Mouse (Mus musculus) kidney, embryonic 15.5 days (tissue): Measurements from ENCODE around the gene Fhit. TPM values are rescaled to one million over a fixed set of nuclear protein-coding genes. Genes with fewer than 3 reads are reported as not detected.

Experiments used
- ATAC-seq: fragments of 200-750 bp; cut with Nextera tagmentation; replicated peaks from 2 replicates; pipeline ENCODE4 v1.8.0; 2017; ENCODE audit warnings: moderate TSS enrichment; ENCODE audit not compliant: low FRiP score
- H3K27ac ChIP-seq: fragments of 300-500 bp; sonication (generic); 2 replicates; pipeline ENCODE4 v1.5.1; 2015; ENCODE audit warnings: mild to moderate bottlenecking, inconsistent platforms
- H3K27me3 ChIP-seq: fragments of 300-500 bp; sonication (generic); 2 replicates; pipeline ENCODE4 v1.6.1; 2015; ENCODE audit warnings: inconsistent platforms
- H3K36me3 ChIP-seq: fragments of 300-500 bp; sonication (generic); 2 replicates; pipeline ENCODE4 v1.6.1; 2015; ENCODE audit warnings: inconsistent platforms
- H3K4me1 ChIP-seq: fragments of 300-500 bp; sonication (generic); 2 replicates; pipeline ENCODE4 v1.6.1; 2015; ENCODE audit warnings: inconsistent platforms
- H3K4me2 ChIP-seq: fragments of 300-500 bp; sonication (generic); 2 replicates; pipeline ENCODE4 v1.6.1; 2015; ENCODE audit warnings: moderate library complexity, mild to moderate bottlenecking, inconsistent platforms
- H3K4me3 ChIP-seq: fragments of 300-500 bp; sonication (generic); replicated peaks from 2 replicates; pipeline ENCODE4 v1.5.1; 2015; ENCODE audit warnings: mild to moderate bottlenecking, inconsistent platforms
- H3K9ac ChIP-seq: fragments of 300-500 bp; sonication (generic); 2 replicates; pipeline ENCODE4 v1.6.1; 2015; ENCODE audit warnings: mild to moderate bottlenecking, inconsistent platforms
- H3K9me3 ChIP-seq: fragments of 300-500 bp; sonication (generic); replicated peaks from 2 replicates; pipeline ENCODE4 v1.6.1; 2016; ENCODE audit warnings: inconsistent platforms
- WGBS: fragments of 180-500 bp; shearing (Covaris S2); methylation state at CpG from one replicate; pipeline ENCODE4 v1.1.7; 2015; ENCODE audit warnings: mixed read lengths; 5-methylcytosine and 5-hydroxymethylcytosine counted together
- polyA plus RNA-seq: library from polyadenylated mRNA; unstranded; fragments of >200 nt; fragmentation: Nextera tagmentation; extraction: Ambion mirVana; gene quantifications from 2 replicates; pipeline ENCODE4 v1.2.1, GENCODE M21; 2015

Gene Fhit
- polyA plus RNA-seq, 1 experiment from 2014 or later = 5.1 TPM

DNA sequence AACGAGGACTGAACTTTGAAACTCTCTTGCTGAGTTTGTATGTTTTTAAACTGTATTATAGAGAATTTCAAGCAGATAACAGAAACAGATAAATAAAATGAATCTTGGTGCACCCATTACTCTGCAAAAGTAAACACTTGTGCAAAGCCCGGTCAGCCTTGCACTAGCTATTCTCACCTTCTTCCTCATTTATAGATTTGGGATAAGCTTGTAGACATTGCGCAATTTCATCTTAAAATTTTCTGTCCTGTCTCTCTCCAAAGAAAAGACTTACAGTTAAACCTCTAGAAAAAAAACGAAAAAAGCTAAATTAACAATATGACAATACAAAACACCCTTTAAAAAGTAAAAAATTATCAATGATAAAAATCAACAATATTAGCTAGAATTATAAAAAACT lies 795.0 kb downstream of the Fhit start:
- no peaks in the 10 kb centered on the region for H3K4me1 ChIP-seq
- ATAC-seq = no peak

DNA sequence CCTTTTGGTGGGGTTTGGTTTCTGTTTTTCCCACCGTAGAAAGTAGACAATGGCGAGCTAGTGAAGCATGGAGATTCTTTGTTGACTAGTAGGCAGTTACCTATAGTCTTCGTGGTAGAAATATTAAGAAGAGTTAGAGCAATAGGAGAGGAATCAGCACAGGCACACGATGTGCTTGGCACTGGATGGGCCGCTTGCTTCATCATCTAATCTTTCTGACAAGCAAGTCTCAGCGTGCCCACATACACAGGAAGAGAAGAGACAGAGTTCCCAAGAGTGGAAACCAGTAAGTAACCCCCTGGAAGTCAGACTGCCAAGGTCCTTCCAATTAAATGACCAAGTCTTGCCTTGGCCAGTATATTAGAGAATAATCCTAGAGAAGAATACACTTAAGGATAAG lies 797.6 kb downstream of the Fhit start:
- Histone ChIP-seq H3K27me3 (no peaks in the 10 kb centered on the region), H3K9ac (no peak overlapping the region), H3K4me2 (no peak overlapping the region), H3K9me3 (no peaks in the 10 kb centered on the region), H3K4me3 (no peak overlapping the region), H3K27ac (no peak overlapping the region), H3K4me1 (no peaks in the 10 kb centered on the region), H3K36me3 (no peaks in the 10 kb centered on the region)
- ATAC-seq = no peak
- 76% methylated on average over 6 of the region's 6 CpGs for whole genome bisulfite sequencing

More for the DNA sequence above, 795.0 kb downstream of the Fhit start:
- H3K9ac ChIP-seq = no peak overlapping the region
- H3K9me3 ChIP-seq = no peaks in the 10 kb centered on the region
- WGBS = 92% methylated on average over 4 of the region's 4 CpGs
- no peak overlapping the region for H3K27ac ChIP-seq
- no peak overlapping the region for H3K4me2 ChIP-seq
- no peaks in the 10 kb centered on the region for H3K27me3 ChIP-seq
- no peaks in the 10 kb centered on the region for H3K36me3 ChIP-seq
- H3K4me3 ChIP-seq = no peak overlapping the region

DNA sequence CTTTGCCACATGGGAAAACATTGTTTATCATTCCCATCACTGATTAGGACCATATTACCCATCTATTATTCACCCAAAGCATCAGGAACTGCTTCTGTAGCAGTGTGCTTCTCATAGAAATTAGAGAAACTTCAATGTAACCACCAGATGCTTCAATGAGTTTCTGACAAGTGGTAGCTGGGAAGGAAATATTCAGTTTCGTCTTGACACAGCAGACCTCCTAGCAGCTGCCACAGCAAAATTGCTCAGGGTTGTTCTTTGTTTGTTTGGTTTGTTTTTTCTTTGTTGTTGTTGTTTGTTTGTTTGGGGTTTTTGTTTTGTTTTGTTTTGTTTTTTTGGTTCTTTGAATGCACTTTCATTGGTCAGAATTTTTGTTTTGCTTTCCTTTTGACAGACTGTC lies 798.5 kb downstream of the Fhit start:
- Histone ChIP-seq H3K36me3 (no peaks in the 10 kb centered on the region), H3K4me3 (no peak overlapping the region), H3K9ac (no peak overlapping the region), H3K27ac (no peak overlapping the region), H3K4me1 (no peaks in the 10 kb centered on the region), H3K4me2 (no peak overlapping the region), H3K9me3 (no peaks in the 10 kb centered on the region), H3K27me3 (no peaks in the 10 kb centered on the region)
- 76% methylated on average over 1 of the region's 1 CpGs for WGBS
- ATAC-seq = no peak

DNA sequence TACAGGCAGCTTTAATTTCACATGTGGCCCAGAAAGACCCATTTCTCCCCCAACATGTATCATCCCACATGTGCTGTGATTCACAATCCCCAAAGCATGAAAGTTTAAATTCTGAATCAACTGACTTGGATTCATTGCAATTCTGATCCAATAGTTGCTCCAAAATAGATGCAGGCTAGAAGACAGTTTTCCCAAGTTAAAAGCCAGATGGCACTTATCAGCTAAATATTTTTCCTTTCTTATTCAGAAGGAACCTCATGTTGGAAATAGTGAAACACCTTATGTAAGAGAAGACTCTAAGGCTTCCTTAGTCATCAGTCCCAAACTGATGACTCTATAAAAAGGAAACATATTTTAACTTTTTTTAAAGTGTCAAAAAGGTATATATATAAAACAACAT lies 815.9 kb downstream of the Fhit start:
- H3K36me3 ChIP-seq = no peaks in the 10 kb centered on the region
- H3K27ac ChIP-seq = no peak overlapping the region
- H3K4me1 ChIP-seq = no peaks in the 10 kb centered on the region
- no peaks in the 10 kb centered on the region for H3K27me3 ChIP-seq
- H3K9ac ChIP-seq = no peak overlapping the region
- ATAC-seq = no peak
- no peaks in the 10 kb centered on the region for H3K9me3 ChIP-seq
- no peak overlapping the region for H3K4me2 ChIP-seq
- no peak overlapping the region for H3K4me3 ChIP-seq

DNA sequence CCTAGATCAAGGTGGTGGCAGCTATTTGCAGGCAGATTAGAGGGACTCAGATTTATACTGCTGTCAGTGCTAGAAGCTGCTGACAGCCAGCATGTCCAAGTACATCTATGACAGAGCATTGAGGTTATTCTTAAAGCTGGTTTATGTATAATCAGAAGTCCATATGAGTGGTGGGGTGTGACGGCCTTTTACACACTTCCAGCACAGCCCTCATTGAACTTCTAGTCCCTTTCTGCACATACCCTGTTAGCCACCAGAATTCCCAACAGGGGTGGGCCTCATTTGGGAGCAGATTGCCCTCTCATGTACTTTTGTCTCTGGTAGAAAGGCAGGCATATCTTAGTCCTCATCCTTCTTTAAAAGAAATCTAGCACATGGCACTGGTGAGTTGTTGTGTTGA lies 817.8 kb downstream of the Fhit start:
- 81% methylated on average over 1 of the region's 1 CpGs for WGBS
- H3K4me1 ChIP-seq = no peaks in the 10 kb centered on the region
- 0 out of 2 replicates have a peak, but pooled peaks have one; percentile 29 for ATAC-seq

DNA sequence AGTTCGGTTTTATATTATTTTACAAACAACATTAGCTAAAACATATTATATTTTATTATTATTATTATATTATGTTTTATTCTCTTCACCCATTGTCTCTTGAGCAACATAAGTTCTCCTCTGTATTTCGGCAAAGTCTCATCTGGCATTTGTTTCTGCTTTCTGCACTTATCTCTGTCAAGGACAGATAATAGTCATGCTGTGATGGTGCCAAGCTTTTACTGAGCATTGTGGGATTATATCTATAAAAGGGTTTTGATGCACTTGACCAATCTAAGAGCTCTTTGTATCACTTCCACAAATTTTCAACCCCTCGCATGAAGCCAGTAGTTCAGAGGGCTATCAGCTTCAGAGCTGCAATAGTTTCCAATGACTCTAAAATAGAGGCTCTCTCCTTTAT lies 845.1 kb downstream of the Fhit start:
- Histone ChIP-seq H3K36me3 (no peaks in the 10 kb centered on the region), H3K4me3 (no peak overlapping the region), H3K27me3 (no peaks in the 10 kb centered on the region), H3K9ac (no peak overlapping the region), H3K4me2 (no peak overlapping the region), H3K4me1 (no peaks in the 10 kb centered on the region), H3K9me3 (no peaks in the 10 kb centered on the region), H3K27ac (no peak overlapping the region)
- ATAC-seq = no peak
- WGBS = 90% methylated on average over 3 of the region's 3 CpGs

More for the DNA sequence above, 817.8 kb downstream of the Fhit start:
- no peak overlapping the region for H3K9ac ChIP-seq
- no peaks in the 10 kb centered on the region for H3K27me3 ChIP-seq
- no peak overlapping the region for H3K4me3 ChIP-seq
- H3K9me3 ChIP-seq = no peaks in the 10 kb centered on the region
- H3K4me2 ChIP-seq = no peak overlapping the region
- no peak overlapping the region for H3K27ac ChIP-seq
- no peaks in the 10 kb centered on the region for H3K36me3 ChIP-seq

DNA sequence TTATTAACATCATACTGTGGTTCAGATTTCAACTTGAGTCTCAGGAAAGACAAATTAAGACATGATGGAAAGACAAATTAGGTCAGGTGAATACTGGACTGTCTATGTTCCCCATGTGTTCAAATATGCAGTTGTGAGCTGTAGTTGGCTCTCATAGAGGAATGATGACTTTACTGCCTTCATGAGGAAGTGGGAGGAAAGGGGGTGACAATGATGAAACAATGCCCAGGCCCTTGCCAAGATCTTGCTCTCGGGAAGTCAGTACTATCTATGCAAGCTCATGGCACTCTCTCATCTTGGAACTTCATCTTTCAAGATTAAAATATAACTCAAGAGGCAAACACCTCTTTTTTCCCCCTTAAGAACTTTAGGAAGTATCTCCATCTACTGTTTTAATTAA lies 849.6 kb downstream of the Fhit start:
- Histone ChIP-seq H3K27ac (no peak overlapping the region), H3K36me3 (no peaks in the 10 kb centered on the region), H3K27me3 (no peaks in the 10 kb centered on the region), H3K4me3 (no peak overlapping the region), H3K4me2 (no peak overlapping the region), H3K9ac (no peak overlapping the region), H3K9me3 (no peaks in the 10 kb centered on the region), H3K4me1 (no peaks in the 10 kb centered on the region)
- WGBS = 79% methylated on average over 1 of the region's 1 CpGs
- ATAC-seq = no peak

DNA sequence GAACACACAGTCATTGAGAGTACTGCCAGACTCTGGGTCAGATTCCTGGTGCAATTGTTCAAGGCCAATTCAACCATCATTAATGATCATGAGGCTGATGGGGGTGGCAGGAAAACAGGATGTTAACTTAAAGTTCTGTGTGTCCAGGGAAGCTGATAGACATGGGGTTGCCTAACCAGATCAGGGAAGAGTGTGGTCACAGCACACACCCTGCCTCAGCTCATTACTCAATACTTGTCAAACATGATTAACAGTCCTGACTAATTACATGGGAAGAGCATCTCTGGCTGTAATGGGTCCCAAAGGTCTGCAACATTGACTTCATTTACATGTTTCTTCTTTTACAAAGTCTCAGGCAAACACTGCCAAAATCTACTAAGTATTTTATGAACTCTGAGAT lies 856.5 kb downstream of the Fhit start:
- Histone ChIP-seq H3K9me3 (no peaks in the 10 kb centered on the region), H3K4me1 (no peaks in the 10 kb centered on the region), H3K27ac (no peak overlapping the region), H3K9ac (no peak overlapping the region), H3K27me3 (no peaks in the 10 kb centered on the region), H3K4me3 (no peak overlapping the region), H3K4me2 (no peak overlapping the region), H3K36me3 (no peaks in the 10 kb centered on the region)
- ATAC-seq = no peak

DNA sequence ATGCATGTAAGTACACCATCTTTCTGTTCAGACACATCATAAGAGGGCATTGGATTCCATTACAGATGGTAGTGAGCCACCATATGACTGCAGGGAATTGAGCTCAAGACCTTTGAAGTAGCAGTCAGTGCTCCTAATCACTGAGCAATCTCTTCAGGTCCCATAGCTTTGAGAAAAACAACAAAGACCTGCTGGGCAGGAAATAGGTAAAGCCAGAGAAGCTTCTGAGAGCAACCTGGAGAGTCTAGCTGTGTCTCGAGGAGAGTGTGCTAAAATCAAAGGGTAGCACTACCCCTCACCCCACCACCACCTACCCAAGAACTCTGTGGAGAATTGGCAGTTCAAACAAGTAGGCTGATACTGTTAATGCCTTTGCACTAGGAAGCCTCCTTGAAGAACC lies 860.3 kb downstream of the Fhit start:
- no peak overlapping the region for H3K4me2 ChIP-seq
- 24% methylated on average over 1 of the region's 1 CpGs for WGBS
- no peaks in the 10 kb centered on the region for H3K9me3 ChIP-seq

DNA sequence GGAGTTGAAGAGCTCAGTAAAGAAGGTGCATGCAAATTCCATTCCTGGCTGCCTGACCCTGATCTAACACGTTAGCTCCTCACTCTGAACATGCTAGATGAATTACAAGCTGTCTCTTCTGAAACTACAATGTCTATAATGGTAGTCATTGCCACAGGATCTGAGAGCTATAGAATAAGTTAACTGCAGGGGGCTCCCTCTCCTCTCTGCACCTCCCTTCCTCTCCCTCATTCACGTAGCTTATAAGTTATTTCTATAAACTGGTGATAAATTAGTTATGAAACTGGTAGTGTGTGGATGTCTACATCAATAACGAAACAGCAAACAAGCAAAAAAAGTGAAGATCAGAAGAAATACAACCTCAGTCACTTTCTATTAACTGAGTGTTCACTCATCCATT lies 860.9 kb downstream of the Fhit start:
- H3K4me1 ChIP-seq = no peaks in the 10 kb centered on the region
- H3K9ac ChIP-seq = no peak overlapping the region
- H3K9me3 ChIP-seq = no peaks in the 10 kb centered on the region
- H3K27ac ChIP-seq = no peak overlapping the region
- H3K27me3 ChIP-seq = no peaks in the 10 kb centered on the region
- no peak overlapping the region for H3K4me2 ChIP-seq
- WGBS = 64% methylated on average over 3 of the region's 3 CpGs
- ATAC-seq = no peak
- H3K36me3 ChIP-seq = no peaks in the 10 kb centered on the region
- no peak overlapping the region for H3K4me3 ChIP-seq

More for the DNA sequence above, 860.3 kb downstream of the Fhit start:
- Histone ChIP-seq H3K27me3 (no peaks in the 10 kb centered on the region), H3K4me1 (no peaks in the 10 kb centered on the region), H3K4me3 (no peak overlapping the region), H3K36me3 (no peaks in the 10 kb centered on the region), H3K27ac (no peak overlapping the region), H3K9ac (no peak overlapping the region)
- no peak for ATAC-seq

DNA sequence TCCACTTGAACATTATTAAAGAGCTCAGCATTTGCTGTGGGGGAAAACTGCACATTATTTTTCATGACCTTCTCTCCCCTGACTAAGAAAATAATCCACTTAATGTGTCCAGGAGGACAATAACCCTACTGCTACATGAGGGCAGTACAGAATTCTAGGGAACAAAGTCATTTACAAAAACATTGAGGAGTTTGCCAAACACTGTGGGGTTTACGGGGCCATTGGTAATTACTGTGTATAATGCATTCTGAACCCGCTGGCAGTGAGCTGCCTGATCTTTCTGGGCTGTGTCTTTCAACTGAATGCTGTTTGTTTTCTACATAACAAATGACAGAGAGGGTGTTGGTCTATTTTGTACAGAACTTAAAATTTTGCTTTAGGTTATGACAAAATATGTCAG lies 862.8 kb downstream of the Fhit start:
- H3K36me3 ChIP-seq = no peaks in the 10 kb centered on the region
- H3K4me3 ChIP-seq = no peak overlapping the region
- H3K27me3 ChIP-seq = no peaks in the 10 kb centered on the region
- H3K27ac ChIP-seq = no peak overlapping the region
- no peak overlapping the region for H3K9ac ChIP-seq
- H3K9me3 ChIP-seq = no peaks in the 10 kb centered on the region
- H3K4me1 ChIP-seq = no peaks in the 10 kb centered on the region
- no peak overlapping the region for H3K4me2 ChIP-seq
- ATAC-seq = no peak
- WGBS = 65% methylated on average over 2 of the region's 2 CpGs

DNA sequence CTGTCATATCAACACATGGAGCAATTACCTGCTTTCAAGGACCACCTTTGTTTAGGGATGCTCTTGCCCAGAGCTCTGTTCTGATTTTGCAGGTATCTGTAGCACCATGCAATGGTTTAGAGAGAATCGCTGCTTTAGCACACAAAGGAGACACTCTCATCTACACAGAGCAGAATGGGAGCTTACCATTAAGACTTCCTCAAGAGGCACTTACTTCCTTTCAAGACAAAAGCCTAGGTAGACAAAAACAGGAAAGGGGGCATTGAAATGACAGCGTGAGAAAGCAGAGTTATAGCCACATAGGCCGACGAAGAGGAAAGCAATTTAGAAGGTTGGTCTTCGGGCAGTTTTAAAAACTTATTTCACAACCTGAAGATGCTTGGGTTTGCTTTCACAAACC lies 872.8 kb downstream of the Fhit start:
- 74% methylated on average over 5 of the region's 5 CpGs for WGBS
- H3K4me2 ChIP-seq = no peak overlapping the region
- H3K27ac ChIP-seq = no peak overlapping the region
- ATAC-seq = no peak
- H3K4me1 ChIP-seq = no peaks in the 10 kb centered on the region
- no peaks in the 10 kb centered on the region for H3K9me3 ChIP-seq
- H3K4me3 ChIP-seq = no peak overlapping the region
- H3K9ac ChIP-seq = no peak overlapping the region
- no peaks in the 10 kb centered on the region for H3K27me3 ChIP-seq
- H3K36me3 ChIP-seq = no peaks in the 10 kb centered on the region

DNA sequence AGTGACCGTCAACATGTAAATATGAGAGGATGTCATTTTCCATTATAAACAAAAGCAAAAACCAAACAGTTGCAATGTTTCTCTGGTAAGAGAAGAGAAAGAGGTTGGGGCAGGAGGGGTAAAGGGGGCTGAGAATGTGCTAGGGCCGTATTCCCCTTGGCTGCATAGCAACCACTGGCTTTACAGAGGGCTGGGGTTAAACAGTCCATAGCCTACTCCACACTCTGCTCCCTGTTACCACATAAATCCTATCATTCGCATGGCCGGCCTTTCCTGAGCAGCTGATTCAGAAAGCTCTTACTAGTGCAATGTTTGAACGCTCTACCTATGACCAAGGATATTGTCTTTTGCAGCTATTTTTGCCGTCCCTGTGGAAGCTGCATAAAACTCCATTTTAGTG lies 875.8 kb downstream of the Fhit start:
- ATAC-seq = no peak
- Histone ChIP-seq H3K36me3 (no peaks in the 10 kb centered on the region), H3K4me3 (no peak overlapping the region), H3K9ac (no peak overlapping the region), H3K9me3 (no peaks in the 10 kb centered on the region), H3K27me3 (no peaks in the 10 kb centered on the region), H3K4me2 (no peak overlapping the region), H3K27ac (no peak overlapping the region), H3K4me1 (no peaks in the 10 kb centered on the region)
- WGBS = 74% methylated on average over 6 of the region's 6 CpGs
